Mouse (Mus musculus): ENCODE measurements at regions not wholly inside any gene's neighbourhood (a gene's known extent, or its start where the extent isn't known, plus 50 kb on each side); places are given as distances from the start of the nearest gene placed in this dataset.
"Not testable (repeated sequence)": the region's sequence is repeated elsewhere in the genome, so short reads cannot be mapped to it uniquely, and the experiment has no call there.

GRCm38 (mm10) chr2:78416574-78417109, 451.3 kb upstream of the Ube2e3 start:
- DNase-seq = no peak

- no peak for DNase-seq
Observed at GRCm38 (mm10) chr2:78412985-78413384, 454.9 kb upstream of the Ube2e3 start.

GRCm38 (mm10) chr2:78403890-78404289, 457.7 kb upstream of the Cwc22 start:
- no peak for DNase-seq

DNA sequence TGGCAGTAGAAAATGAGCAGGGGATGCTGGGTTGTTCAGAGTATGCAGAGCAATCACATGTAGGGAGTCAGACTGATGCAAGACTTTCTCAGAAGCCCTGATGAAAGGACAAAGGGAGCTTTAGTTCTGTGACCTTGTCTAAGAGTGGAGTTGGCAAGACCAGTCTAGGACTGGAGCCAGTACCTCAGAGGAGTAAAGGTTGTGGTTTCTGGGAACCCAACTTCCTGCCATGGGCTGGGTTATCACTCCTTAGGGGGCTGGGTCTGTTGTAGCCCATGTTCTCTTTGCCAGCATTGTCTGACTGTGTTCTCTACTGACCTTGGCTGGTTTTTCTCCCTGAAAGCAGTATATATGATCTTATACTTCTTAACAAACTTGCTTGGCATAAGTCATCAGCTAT, 453.1 kb upstream of the Cwc22 start:
- DNase-seq = no peak

DNA sequence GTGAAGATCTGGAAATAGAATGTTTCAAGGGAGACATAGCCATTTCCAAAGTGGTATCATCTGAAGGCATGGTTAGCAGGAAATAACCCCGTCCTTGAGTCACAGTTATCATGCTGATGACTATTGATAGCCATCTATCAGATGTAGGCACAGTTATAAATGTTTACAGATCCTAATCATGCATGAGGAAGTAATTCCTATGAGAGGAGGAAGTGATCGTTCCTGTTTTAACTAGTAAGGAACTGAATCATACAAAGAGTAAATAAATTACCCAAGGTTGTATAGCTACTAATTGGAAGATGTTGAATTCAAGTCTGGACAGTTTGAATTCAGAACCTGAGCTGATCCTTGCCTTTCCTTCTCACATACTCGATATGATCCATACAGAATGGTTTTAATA, 450.7 kb upstream of the Cwc22 start:
- no peak for DNase-seq

- DNase-seq = no peak
Observed at GRCm38 (mm10) chr2:78393090-78393489, 446.9 kb upstream of the Cwc22 start.

DNA sequence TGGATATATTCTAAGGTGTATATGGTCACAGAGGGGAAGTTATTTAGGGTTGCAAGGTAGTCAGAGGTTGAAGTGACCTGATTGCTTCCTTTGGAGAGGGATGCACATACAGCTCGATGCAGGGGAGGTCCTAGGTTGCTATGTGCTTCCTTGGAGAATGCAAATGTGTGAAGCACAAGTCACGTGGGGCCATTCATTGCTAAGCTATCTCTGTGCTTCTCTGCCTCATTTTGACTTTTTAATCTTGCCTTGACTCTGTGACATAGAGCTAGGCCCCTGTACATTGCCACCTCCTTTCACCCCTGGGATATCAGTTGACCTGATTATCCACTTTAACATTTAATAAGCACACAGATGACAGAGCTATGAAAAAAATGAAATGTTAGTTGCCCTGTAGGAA, 446.2 kb upstream of the Cwc22 start:
- no peak for DNase-seq

- DNase-seq = peak; percentile 46
Observed at GRCm38 (mm10) chr2:78388001-78388400, 441.8 kb upstream of the Cwc22 start.

DNA sequence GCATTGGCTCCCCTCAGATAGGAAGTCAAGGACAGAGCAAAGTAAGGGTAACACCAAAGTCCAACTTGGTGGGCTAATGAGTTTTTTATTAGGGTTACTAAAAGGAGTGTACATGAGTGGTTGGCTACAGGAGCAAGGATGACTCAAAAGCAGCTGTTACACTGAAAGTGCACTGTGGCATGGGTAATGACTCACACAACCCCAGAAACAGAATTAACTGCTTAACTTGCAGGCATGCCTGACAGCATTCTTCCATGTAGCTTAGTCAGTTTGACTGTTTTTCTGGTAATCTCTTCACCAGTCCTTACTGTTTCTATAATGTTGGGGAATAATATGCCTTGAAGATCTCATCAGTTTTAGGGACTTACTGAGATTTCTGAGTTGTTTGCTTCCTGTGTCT, 435.1 kb upstream of the Cwc22 start:
- DNase-seq = no peak

DNA sequence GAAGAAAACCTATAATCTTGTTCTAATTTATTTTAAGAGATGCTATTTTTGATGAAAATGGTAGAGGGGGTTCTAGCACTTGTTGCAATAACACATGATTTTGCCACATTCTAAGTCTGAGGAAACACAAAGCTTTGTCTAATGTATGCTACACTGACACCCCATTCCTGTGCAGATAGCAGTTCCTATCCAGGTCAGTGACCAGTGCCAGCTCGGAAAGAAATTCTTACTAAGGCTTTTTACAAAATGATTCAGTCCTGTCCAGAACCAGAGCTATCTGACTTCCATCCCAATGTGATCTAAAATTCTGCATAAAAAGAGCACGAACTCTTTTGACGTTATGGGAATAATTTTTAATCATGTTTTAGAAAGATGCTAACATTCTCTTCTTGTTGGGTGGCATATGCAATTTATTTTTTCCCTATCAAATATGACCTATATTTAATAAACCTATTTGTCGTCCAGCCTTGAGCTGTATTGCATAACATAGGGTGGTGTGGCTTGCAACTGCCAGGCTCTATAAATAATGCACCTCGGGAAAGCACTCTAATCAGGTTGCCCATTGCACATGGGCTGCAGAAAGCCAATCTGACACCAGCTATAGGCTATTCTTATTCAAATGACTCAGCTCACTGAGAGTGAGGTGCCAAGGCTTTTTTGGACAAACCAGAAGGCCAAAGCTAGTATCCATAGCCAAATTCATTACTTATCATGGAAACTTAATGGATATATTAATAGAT, 385.7 kb upstream of the Cwc22 start:
- DNase-seq = no peak

DNA sequence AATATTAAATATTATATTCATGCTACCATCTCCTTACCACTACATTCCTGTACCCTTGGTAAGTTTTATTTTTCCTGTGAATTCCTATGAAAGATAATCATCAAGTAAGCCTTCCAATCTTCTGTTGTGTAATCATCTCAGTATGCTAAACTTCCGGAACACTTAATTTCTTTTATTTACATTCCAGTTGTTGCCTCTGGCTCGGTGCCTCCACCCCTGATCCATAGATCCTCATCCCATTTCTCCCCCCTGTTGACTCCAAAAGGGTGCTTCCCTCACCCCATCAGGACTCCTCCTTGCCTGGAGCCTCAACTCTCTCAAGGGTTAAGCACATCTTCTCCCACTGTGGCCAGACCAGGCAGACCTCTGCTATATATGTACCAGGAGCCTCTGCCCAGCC, 379.9 kb upstream of the Cwc22 start:
- no peak for DNase-seq

- DNase-seq = no peak
Observed at GRCm38 (mm10) chr2:78322216-78322965, 376.2 kb upstream of the Cwc22 start.

GRCm38 (mm10) chr2:78311766-78312491, 365.8 kb upstream of the Cwc22 start:
- no peak for DNase-seq

DNA sequence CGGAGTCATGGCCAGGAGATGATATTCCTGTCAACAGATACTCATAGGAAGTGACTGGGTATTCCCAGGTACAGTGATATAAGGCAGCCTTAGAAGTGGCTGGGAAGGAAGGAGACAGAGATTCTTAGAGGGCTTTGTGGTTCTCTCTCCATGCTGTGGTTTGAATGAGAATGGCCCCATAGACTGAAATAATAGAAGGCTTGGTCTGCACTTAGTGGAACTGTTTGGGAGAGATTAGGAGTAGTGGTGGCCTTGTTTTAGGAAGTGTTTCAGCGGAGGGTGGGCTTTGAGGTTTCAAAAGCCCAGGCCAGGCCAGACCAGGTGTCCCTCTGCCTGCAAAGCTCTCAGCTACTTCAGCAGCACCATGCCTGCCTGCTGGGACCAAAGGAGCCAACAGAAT, 363.2 kb upstream of the Cwc22 start:
- no peak for DNase-seq

DNA sequence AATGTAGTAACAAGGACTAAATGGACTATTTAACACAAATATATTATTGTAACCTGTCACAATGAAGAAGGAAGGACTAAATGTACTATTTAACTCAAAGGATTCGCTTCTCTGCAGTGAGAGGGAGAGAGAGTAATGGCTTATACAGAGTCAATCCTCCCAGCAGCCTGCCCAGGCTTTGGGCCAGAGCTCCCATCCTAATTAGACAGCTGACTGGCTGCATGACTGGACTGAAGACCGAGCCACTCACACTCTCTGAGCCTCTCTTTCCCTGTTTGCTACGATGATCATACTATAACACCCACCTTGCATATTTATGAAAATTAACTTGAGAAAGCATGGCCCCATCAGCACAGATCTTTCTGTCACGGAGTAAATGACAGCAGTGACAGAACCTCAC, 360.7 kb upstream of the Cwc22 start:
- no peak for DNase-seq

DNA sequence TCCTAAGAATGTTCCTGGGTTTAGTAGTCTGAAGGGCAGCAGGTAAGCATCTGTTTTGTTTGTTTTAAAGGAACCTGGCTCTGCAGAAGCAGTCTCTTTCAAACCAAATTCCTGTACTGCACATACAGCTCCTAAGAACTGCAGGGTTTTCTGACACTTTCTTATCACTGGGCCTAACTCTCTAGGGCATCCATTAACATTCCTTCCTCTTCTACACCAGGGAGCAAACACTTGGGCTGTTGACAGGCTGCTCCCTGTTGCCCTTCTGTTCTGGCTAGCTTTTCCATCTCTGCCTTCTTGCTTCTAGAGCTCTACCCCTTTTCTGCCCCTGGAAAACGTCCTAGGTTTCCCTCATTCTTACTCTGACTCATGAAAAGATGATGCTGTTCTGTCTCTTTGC, 345.5 kb upstream of the Cwc22 start:
- no peak for DNase-seq

- DNase-seq = no peak
Observed at GRCm38 (mm10) chr2:78284806-78285205, 338.6 kb upstream of the Cwc22 start.

GRCm38 (mm10) chr2:78283605-78284004, 337.4 kb upstream of the Cwc22 start:
- DNase-seq = no peak

GRCm38 (mm10) chr2:78281846-78282245, 335.7 kb upstream of the Cwc22 start:
- DNase-seq = not testable (repeated sequence)

DNA sequence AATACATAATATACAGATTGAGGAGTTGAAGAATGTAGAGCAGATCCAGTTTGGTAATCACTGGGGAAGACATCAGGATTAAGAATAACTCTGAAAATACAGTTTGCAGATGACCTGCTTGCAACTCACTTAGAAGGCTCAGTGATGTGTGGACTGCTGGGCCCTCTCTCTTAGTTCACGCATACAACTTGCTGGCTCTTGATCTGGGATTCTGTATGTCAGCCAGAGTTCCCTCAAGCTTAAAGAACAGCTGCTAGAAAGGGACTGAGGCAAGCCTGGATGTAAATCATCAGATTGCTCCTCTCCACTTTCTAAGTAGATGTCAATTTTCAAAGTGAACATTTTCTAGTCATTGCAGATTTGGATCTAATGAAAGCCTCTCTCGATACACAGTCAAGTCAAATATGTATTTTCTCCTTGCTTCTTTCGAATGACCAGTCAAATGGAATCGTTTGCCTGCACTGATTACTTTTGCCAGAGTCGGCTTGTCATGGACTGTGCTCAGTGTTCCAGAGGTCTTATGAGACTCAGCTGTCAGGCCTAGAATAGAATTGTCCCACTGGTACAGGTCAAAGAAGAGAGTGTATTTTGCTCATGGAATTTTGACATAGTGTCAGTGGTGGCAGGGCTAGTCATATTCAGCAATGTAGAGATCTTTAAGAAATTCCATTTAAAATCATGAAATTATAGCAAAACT, 334.2 kb upstream of the Cwc22 start:
- no peak for DNase-seq

DNA sequence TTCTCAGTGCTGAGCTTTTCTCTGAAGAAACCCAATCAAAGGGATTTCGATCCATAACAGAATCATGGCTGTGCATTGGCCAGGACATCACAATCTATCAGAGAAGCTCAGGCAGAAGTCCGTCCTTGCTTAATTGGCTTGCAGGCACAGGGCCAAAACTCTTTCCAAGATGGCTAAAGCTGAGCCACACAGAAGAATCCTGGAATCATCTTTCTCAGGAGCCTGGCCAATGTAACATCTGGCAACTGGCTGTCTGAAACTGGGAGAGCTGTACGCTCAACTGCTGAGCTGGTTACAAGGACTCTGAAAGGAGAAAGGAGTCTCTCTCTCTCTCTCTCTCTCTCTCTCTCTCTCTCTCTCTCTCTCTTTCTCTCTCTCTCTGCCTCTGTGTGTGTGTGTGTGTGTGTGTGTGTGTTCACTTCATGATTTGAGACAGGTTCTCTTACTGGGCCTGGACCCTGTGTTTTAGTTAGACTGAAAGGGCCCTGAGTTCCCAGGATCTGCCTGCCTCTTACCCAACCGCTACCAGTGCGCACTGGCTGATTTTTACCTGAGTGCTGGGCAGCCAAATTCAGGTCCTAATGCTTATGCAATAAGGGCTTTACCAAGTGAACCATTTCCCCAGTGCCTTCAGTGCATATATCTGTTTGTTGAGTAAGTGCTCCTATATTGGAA, 333.3 kb upstream of the Cwc22 start:
- no peak for DNase-seq

- DNase-seq = no peak
Observed at GRCm38 (mm10) chr2:78278630-78279029, 332.5 kb upstream of the Cwc22 start.
